Mouse (Mus musculus) layer of hippocampus, postnatal 10 days (tissue): ENCODE measurements around the gene Btbd6. TPM values are rescaled to one million over a fixed set of nuclear protein-coding genes. Genes with fewer than 3 reads are reported as not detected.
A peak's percentile ranks its signal among the peaks of the same experiment; 100 is the strongest.

Experiments used
- DNase-seq, 2 experiments: peaks; one replicate each; pipeline ENCODE4 v3.0.0; 2021; ENCODE audit warnings: low spot score in 2 of 2
- total RNA-seq, 2 experiments: library from RNA; stranded (reverse); gene quantifications; 2 replicates each; pipeline ENCODE4 v1.2.3; 2021

The Btbd6 gene
- total RNA-seq, 2 experiments from 2014 or later, result 52.1 to 57.5 TPM

DNA sequence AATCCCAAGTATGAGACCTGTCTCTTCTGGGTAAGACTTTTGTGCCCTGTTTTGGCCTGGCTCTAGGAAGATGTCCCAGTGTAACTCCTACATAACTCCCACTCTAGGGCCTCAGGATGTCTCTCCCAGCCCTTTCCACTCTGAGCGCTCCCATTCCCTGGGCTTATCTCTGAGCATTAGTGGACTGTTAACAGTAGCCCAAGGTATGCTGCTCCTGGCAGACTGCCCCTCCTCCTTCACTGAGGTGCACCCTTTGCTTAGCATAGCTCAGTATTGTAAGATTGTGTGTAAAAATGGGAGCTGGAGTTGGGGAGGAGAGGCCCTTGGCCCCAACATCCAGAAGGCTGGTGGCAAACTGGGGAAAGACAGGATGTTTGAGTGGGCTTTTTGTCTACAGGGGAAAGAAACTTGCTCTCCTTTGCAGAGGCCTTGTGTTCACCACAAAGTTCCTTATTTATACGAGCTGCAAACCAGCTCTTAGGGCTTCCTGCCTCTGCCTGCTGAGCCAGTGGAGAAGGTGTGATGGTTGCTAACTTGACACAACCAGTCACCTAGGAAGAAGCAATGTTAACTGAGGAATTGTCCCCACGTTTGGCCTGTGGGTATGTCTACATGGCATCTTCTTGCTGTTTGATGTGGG is 23.2 kb upstream of the Btbd6 start:
- DNase-seq, result no peak

GRCm38 (mm10) chr12:112955800-112956199 is 20.5 kb upstream of the Btbd6 start:
- DNase-seq, result peak; percentile 84 to 85

DNA sequence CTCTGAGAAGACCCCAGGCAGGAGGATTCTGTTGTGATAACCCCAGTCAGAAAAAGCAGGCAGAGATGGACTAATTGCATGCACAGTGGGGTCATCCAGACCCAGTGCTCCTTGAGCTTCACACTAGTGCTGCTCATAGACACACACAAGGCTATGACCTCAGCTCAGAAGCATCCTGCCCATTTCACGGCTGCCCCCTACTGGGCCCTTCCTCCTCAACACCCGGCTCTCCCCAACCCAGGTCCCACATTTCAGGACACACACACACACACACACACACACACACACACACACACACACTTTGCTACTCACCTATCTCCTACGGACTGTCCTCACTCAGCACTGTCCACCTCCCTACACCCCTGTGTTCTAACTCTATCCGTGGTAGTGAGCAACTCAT is 18.0 kb upstream of the Btbd6 start:
- DNase-seq, result peak in 1 of 2 experiments; percentile 59

- DNase-seq, result no peak
Measured at GRCm38 (mm10) chr12:112959421-112959820, 16.9 kb upstream of the Btbd6 start.

DNA sequence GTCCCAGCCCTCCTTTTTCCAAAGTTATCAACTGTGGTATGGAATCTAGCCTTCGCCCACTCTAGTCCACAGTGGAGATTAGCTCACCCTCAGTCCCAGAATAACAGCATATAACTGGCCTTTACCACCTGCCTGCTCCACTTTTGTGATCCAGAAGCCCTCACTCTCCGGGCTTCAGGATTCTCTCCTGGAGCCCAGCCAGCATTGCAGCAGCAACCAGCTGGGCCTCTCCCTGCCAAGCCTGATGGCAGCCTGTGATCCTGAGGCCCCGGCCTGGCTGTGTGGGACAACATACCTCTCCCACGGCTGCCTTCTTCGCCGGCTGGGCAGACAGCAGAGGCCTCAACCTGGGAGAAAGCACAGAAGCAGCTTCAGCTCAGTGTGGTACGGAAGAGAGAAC is 14.9 kb upstream of the Btbd6 start:
- peak in 1 of 2 experiments; percentile 33 for DNase-seq

- peak in 1 of 2 experiments; percentile 9 for DNase-seq
Measured at GRCm38 (mm10) chr12:112961872-112962271, 14.4 kb upstream of the Btbd6 start.

DNA sequence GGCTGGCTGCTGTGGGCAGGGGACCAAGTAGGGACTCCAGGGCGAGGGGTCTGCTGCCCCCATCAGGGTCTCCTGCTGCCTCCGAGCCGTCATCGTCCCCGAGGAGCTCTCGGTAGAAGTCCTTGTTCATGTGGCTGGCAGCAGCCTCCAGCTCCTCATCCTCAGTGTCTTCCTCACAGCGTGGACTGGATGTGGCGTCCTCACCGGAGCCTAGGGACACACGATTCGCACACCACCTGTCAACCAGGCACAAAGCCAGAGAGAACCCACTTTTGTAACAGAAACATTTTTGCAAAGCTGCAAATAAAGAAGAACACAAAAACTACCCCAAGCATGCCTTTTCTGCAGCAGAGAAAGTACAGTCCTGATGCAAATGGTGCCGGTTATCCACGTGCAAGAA is 10.5 kb upstream of the Btbd6 start:
- peak in 1 of 2 experiments; percentile 14 for DNase-seq

- no peak for DNase-seq
Measured at GRCm38 (mm10) chr12:112968943-112969342, 7.3 kb upstream of the Btbd6 start.

DNA sequence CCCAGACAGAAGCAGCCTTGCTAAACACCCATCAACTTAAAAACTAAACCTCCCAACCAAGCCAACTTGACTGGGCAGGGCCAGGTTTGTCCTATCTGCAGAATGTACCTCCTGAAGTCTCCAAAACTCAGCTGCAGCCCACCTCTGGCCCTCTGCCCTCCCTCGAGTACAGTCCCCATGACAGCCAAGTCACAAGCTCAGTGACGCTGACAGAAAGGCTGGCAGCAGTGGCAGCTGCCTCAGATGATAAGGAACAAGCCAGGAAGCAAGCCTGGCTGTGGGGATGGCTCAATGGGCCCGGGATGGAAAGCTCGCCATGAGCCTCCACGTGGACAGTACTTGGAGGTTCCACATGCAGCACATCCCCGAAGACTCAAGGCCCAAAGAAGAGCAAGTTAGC is 6.7 kb upstream of the Btbd6 start:
- no peak for DNase-seq

- no peak for DNase-seq
Measured at GRCm38 (mm10) chr12:112974736-112975135, 1.5 kb upstream of the Btbd6 start.

DNA sequence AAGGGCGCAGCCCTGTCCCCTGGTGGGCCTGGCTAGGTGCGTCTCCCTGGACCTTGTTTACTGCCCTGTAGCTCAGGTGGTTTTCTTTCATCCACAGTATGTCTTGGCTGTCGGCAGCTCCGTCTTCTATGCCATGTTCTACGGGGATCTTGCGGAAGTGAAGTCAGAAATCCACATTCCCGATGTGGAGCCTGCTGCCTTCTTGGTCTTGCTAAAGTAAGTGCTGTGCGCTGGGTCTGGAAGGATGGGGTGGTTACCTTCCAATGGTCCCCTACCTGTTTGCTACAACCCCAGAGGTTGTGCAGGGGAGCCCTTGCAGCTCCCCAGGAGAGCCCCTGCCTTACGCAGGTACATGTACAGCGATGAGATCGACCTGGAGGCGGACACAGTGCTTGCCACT is 874 bp downstream of the Btbd6 start:
- DNase-seq, result no peak

DNA sequence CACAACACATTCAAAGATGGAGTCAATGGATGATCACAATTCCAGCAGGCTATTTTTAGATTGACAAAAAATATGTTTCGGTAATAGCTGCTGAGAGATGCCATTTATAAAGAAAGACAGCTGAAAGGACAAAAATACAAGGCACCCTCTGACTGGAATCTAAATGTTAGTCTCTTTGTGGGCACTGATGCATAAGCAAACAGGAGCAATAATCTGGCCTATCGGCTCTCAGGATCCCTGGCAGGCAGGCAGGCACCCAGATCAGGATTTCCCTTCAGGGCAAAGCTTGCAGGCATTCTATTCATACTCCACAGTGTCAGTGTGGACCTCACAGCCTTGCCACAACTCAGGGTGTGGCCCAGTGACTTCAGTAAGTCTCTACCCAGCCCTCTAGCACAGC is 5.7 kb downstream of the Btbd6 start:
- no peak for DNase-seq

DNA sequence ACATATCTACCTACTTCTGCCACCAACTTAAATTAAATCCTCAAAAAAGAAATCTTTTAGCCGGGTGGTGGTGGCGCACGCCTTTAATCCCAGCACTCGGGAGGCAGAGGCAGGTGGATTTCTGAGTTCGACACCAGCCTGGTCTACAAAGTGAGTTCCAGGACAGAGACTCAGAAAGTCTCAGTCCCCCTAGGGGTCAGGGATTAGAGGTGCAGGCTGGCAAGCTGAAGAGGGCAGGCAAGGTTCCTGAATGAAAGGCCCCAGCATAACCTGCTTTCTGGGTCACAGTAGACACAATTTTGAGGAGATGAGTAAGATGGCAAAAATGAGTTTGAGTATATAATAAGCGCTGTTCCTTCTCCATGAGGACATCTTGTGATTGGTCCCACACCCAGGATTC is 9.1 kb downstream of the Btbd6 start:
- no peak for DNase-seq

- DNase-seq, result peak in 1 of 2 experiments; percentile 30
Measured at GRCm38 (mm10) chr12:112987877-112988276, 11.6 kb downstream of the Btbd6 start.

GRCm38 (mm10) chr12:112990706-112991405 is 14.6 kb downstream of the Btbd6 start:
- no peak for DNase-seq

DNA sequence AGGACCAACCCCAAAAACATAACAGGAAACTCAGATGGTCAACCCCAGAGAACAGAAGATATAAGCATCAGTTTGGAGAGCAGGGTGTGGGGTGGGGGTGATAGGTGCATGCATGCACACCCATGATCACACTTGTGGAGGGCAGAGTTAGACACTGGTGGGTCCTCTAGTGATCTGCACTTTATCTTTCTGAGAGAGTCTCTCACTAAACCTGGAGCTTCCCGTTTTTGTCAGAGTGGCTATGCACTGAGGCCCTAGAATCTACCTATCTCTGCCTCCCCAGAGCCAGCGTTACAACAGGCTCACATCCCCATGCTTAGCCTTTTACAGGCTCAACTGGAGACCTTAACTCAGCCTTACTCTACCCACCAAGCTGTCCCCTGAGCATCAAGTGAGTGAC is 15.2 kb downstream of the Btbd6 start:
- DNase-seq, result no peak

DNA sequence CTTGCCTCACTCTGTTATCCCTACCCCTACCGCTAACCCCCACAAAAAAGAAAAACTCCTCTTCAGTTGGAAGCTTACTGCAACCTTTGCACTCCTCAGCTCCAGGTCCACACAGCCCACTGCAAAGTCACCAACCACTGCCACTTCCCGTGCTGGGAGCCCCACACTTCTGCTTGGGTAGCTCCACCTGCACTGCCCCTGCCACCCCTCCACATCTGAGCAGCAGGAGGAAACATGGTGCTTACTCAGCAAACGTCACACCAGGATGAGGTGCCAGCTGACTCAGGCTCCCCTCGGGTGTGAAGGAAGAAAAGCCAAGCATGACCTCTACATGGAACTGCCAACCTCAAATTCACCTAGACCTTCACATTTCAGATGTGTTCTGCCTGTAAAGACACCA is 17.9 kb downstream of the Btbd6 start:
- no peak for DNase-seq

DNA sequence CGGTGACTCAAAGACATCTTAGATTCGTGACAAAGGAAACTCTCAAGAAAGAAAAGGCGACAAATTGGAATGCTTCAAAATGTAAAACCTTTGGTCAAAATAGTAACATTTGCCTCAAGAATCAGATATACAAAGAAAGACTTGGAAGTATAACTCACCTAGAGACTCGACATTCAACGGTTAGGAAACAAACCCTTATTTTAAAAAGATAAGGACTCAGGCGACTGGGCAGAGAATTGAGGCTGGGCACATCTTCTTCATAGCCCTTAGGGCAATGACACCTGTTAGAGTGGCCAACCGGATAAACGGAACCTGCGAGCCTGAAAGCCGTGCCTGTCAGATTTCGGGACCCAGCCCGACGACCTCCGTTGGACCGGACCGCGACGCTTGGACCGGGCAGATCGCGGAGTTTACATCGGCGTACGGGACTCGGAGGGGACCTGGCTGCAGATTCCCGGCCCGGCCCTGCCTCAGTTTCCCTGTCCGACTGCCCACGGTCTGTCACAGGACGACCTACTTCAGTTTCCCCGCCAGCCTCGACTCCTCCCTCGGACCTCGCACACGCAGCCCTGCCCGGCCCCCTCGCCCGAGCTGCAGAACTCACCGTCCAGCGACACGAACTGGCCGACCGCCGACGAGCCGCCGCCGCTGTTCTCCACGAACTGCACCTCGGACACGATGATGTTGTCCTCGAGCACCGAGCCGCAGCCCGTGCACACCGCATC is 23.4 kb downstream of the Btbd6 start:
- no peak for DNase-seq

DNA sequence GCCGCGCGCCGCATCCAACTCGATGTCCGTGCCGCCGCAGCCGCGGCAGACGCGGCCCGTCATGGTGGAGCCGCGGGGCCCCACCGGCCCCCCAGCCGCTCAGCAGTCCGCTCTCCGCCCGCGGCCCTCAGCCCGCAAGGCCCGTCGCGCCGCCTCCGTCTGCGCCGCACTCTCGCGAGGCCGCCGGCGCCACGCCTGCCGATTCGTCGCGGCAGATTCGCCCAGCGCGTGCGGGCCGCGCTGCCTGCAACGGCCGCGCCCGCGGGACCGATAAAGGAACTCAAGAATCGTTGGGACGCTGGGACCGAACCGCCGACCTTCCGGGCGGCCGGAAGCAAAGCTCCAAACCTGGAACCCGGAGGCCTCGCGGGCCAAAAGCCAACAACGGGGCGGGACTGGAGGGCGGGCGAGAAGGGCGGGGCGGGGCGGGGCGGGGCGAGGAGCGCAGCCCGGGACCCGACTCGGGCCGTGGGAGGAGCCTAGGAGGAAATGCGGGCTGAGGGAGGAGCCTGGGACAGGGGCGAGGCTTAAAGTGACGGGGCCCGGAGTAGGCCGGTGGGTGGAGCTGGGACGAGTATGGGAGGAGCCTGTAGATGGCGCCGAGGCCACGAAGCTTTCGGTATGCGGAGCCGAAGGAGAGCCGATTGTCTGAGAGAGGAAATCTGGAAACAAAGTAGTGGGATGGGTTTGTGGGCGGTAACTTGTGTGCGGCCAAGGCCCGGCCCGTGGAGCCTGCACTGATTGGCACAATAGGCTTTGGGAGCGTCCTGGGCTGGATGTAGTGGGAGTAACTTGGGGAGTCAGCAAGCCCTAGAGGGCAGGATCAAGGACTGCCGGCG is 24.2 kb downstream of the Btbd6 start, which contains the start of gene Brf1:
Brf1 (minus strand) TSS at position 411 of the 839 bp plus-strand sequence.
- DNase-seq, result peak; percentile 91 to 95

GRCm38 (mm10) chr12:113001133-113001474 is 24.8 kb downstream of the Btbd6 start:
- no peak for DNase-seq

- DNase-seq, result no peak
Measured at GRCm38 (mm10) chr12:113002667-113003066, 26.4 kb downstream of the Btbd6 start.
